Mouse (Mus musculus): Measurements from ENCODE around the gene Gm49354.
"Not testable (repeated sequence)": the region's sequence is repeated elsewhere in the genome, so short reads cannot be mapped to it uniquely, and the experiment has no call there.

- TF ChIP-seq USF1 (IDR thresholded peaks at IDR 0.05; ENCODE audit: low read depth); CTCF (IDR thresholded peaks at IDR 0.05; ENCODE audit: control insufficient read depth, insufficient read depth, insufficient read length); CEBPB (IDR thresholded peaks at IDR 0.05; ENCODE audit: low read depth); MYOD1 (IDR thresholded peaks at IDR 0.05; ENCODE audit: control insufficient read depth, insufficient read length, low read depth); MAX (IDR thresholded peaks at IDR 0.05); MYOG (IDR thresholded peaks at IDR 0.05; ENCODE audit: control insufficient read depth, extremely low read depth, insufficient read length): not testable (repeated sequence)
Measured at GRCm38 (mm10) chr13:59718857-59719440, 63.1 kb downstream of the Gm49354 start.
